Mouse (Mus musculus) brown adipose tissue, adult 24 weeks (tissue): ENCODE data around the gene Clrn1. TPM values are rescaled to one million over a fixed set of nuclear protein-coding genes. Genes with fewer than 3 reads are reported as not detected.

ENCODE experiments used
- H3K27ac ChIP-seq: fragments of 200-500 bp; replicated peaks from 2 replicates; pipeline ENCODE4 v1.5.1; 2012; ENCODE audit warnings: low read depth, mild to moderate bottlenecking, low read length
- H3K4me1 ChIP-seq: fragments of 200-500 bp; 2 replicates; pipeline ENCODE4 v1.6.1; 2012; ENCODE audit warnings: low read length, mixed read lengths; ENCODE audit not compliant: control insufficient read depth, insufficient read depth, insufficient read length
- H3K4me3 ChIP-seq: fragments of 200-500 bp; 2 replicates; pipeline ENCODE4 v1.5.1; 2012; ENCODE audit warnings: low read depth, mild to moderate bottlenecking, low read length, moderate library complexity; ENCODE audit not compliant: insufficient read depth
- polyA plus RNA-seq: library from polyadenylated mRNA; stranded (reverse); fragments of >200 nt; gene quantifications from 2 replicates; pipeline ENCODE4 v1.2.4, GENCODE M21; 2012; ENCODE audit not compliant: missing spikeins, insufficient read depth, insufficient read length

The Clrn1 gene
- not detected in 2 replicates for polyA plus RNA-seq

GRCm38 (mm10) chr3:58884801-58885573 is at the start of gene Clrn1:
Gene Clrn1 (minus strand): TSS chr3:58885340.
- Histone ChIP-seq H3K4me1 (no peaks in the 10 kb centered on the region), H3K27ac (no peak within 1 kb of the TSS), H3K4me3 (no peak within 1 kb of the TSS)

GRCm38 (mm10) chr3:58924027-58924426 is 38.9 kb upstream of the Clrn1 start:
- H3K27ac ChIP-seq: no peak overlapping the region
- no peaks in the 10 kb centered on the region for H3K4me1 ChIP-seq
- H3K4me3 ChIP-seq: no peak overlapping the region

GRCm38 (mm10) chr3:58923140-58923539 is 38.0 kb upstream of the Clrn1 start:
- Histone ChIP-seq H3K27ac (no peak overlapping the region), H3K4me1 (no peaks in the 10 kb centered on the region), H3K4me3 (no peak overlapping the region)

GRCm38 (mm10) chr3:58922636-58923035 is 37.5 kb upstream of the Clrn1 start:
- Histone ChIP-seq H3K4me1 (no peaks in the 10 kb centered on the region), H3K27ac (no peak overlapping the region), H3K4me3 (no peak overlapping the region)

GRCm38 (mm10) chr3:58921316-58921715 is 36.2 kb upstream of the Clrn1 start:
- H3K4me1 ChIP-seq: no peaks in the 10 kb centered on the region
- H3K4me3 ChIP-seq: no peak overlapping the region
- no peak overlapping the region for H3K27ac ChIP-seq

GRCm38 (mm10) chr3:58904656-58905055 is 19.5 kb upstream of the Clrn1 start:
- Histone ChIP-seq H3K4me3 (no peak overlapping the region), H3K27ac (no peak overlapping the region), H3K4me1 (no peaks in the 10 kb centered on the region)

- Histone ChIP-seq H3K4me3 (no peak overlapping the region), H3K4me1 (peaks cover under 1% of the 10 kb centered on the region; the same call in 1 of the 2 replicates), H3K27ac (no peak overlapping the region)
These were observed 17.1 kb upstream of the Clrn1 start for GRCm38 (mm10) chr3:58902051-58902758.

GRCm38 (mm10) chr3:58895131-58895530 is 10.0 kb upstream of the Clrn1 start:
- H3K27ac ChIP-seq: no peak overlapping the region
- no peak overlapping the region for H3K4me3 ChIP-seq
- H3K4me1 ChIP-seq: peaks cover 3% of the 10 kb centered on the region; the same call in 1 of the 2 replicates

- Histone ChIP-seq H3K4me1 (peaks cover 3% of the 10 kb centered on the region; the same call in 1 of the 2 replicates), H3K4me3 (no peak overlapping the region), H3K27ac (no peak overlapping the region)
These were observed 9.4 kb upstream of the Clrn1 start for GRCm38 (mm10) chr3:58894529-58894928.

GRCm38 (mm10) chr3:58889670-58890069 is 4.5 kb upstream of the Clrn1 start:
- H3K4me1 ChIP-seq: no peaks in the 10 kb centered on the region
- H3K27ac ChIP-seq: no peak overlapping the region
- no peak overlapping the region for H3K4me3 ChIP-seq

- no peak overlapping the region for H3K27ac ChIP-seq
- H3K4me1 ChIP-seq: no peaks in the 10 kb centered on the region
- H3K4me3 ChIP-seq: no peak overlapping the region
These were observed 3.1 kb upstream of the Clrn1 start for GRCm38 (mm10) chr3:58888131-58888715.

- H3K27ac ChIP-seq: no peak overlapping the region
- H3K4me3 ChIP-seq: no peak overlapping the region
These were observed 2.6 kb upstream of the Clrn1 start for GRCm38 (mm10) chr3:58887719-58888118.

GRCm38 (mm10) chr3:58883511-58883907 is 1.6 kb downstream of the Clrn1 start:
- Histone ChIP-seq H3K27ac (no peak overlapping the region), H3K4me1 (no peaks in the 10 kb centered on the region), H3K4me3 (no peak overlapping the region)

More at GRCm38 (mm10) chr3:58887719-58888118, 2.6 kb upstream of the Clrn1 start:
- no peaks in the 10 kb centered on the region for H3K4me1 ChIP-seq

- no peak overlapping the region for H3K4me3 ChIP-seq
- peak overlapping the region; percentile 77 for H3K27ac ChIP-seq
- no peaks in the 10 kb centered on the region for H3K4me1 ChIP-seq
These were observed 2.1 kb downstream of the Clrn1 start for GRCm38 (mm10) chr3:58882878-58883510.

- Histone ChIP-seq H3K27ac (no peak overlapping the region), H3K4me3 (no peak overlapping the region), H3K4me1 (no peaks in the 10 kb centered on the region)
These were observed 4.1 kb downstream of the Clrn1 start for GRCm38 (mm10) chr3:58881016-58881415.
